Mouse (Mus musculus) brain, embryonic 18.5 days (tissue): Measurements from ENCODE around the gene Mob3a.
"Not testable (repeated sequence)": the region's sequence is repeated elsewhere in the genome, so short reads cannot be mapped to it uniquely, and the experiment has no call there.

ENCODE experiments used
- DNase-seq: peaks from one replicate; pipeline ENCODE4 v3.0.0-alpha.2; 2012; ENCODE audit warnings: low read depth, low spot score

The Mob3a gene

DNA sequence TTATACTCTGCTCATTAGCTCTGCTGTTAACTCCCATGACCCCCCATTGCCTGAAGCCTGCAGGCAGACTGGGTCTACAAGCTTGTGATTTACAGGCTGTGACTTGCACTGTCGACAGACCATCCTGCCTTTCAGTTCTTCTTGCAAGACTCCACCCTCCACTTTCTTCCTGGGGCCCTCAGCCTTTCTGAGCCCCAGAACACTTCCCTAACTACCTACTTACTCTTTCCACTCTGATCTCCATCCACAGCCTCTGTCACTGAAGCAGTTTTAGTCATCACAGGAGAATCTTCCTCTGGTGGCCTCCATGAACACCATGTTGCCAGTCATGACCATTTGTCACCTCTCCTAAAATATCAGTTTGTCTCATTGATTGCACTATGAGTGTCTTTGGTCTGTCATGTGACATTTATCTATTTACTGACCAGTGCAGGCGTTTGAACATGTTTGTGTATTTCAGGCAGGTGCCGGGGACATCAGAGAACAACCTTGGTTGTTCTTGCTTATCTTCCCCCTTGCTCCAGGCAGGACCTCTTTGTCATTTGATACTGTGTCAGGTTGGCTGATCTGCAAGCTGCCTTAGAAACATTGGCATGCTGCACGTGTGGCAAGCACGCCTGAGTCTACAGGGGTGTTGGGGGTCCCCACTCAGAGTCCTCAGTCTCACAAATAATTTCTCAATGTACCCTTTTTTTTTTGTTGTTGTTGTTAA lies 38.1 kb downstream of the Mob3a start:
- no peak for DNase-seq

DNA sequence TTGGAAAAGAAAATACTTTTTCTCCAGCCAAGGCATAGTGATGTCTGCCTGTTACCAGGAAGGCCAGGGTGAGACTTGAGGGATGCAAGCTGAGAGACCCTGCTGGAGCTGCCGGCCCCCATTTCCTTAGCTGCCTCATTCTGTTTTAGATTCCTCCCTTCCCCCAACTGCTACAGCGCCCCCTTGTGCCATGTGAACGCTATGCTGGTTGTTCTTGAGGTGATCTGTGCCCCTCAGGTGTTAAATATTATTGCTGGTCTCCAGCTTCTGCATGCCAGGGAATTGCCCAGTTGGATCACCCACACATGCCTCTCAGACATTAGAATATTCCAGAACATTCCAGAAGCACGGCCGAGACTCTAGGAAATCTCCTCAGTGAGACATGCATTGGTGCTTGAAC lies 40.6 kb downstream of the Mob3a start:
- DNase-seq: no peak

DNA sequence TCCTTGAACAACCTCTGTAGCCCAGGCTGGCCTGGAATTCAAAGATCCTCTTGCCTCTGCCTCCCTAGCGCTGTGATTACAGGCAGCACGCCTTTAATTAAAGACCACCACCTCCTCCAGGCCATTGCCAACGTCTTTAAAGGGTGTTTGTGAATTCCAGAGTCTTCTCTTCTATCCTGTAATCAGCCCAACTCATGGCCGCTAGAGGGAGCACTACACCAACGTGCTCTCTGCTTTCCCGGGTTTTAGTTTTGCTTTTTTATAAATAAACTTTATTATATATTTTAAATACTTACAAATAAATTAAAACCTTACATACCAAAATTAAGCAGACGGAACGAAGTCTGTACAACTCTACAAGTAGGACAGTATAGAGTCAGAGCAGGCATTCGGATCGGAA lies 42.6 kb downstream of the Mob3a start:
- no peak for DNase-seq

DNA sequence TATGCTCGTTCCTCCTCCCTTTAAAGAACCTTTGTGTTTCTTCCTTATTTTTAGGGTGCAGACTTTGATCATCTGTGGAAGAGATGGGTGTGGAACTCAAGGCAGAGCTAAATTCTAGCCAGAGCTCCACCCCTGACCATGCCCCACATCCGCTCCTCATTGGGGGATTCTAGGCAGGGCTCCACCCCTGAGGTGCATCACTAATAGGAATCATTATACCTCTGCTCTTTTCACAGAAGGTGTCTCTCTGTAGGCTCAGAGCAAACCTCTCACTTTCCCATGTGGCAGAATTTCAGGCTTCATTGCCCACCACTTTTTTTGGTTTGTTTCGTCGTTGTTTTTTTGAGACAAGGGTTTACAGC lies 43.0 kb downstream of the Mob3a start:
- no peak for DNase-seq

DNA sequence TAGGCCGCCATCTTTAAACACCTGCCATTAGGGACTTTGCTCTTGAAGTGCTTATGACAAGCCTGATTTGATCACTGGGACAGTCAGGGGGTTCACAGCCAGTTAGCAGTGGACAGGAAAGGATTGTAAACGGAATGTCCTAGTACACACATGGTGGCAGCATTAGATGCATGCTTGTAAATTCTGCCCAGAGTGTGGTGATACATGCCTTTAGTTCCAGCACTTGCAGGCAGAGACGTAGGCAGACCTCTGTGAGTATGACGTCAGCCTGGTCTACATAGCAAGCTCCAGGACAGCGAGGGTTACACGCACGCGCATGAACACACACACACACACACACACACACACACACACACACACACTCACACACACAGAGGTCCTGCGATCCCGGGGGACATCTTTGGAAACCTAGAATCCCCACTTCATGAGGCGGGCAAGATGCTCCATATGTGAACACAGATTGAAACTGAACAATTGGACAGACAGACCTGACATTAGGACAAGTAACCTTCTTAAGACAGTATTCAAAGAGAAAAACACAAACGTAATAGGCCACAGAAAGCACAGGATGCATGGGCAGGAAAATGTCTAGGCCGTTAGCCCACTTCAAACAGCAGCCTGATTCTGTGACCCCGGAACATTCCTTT lies 43.5 kb downstream of the Mob3a start:
- no peak for DNase-seq

DNA sequence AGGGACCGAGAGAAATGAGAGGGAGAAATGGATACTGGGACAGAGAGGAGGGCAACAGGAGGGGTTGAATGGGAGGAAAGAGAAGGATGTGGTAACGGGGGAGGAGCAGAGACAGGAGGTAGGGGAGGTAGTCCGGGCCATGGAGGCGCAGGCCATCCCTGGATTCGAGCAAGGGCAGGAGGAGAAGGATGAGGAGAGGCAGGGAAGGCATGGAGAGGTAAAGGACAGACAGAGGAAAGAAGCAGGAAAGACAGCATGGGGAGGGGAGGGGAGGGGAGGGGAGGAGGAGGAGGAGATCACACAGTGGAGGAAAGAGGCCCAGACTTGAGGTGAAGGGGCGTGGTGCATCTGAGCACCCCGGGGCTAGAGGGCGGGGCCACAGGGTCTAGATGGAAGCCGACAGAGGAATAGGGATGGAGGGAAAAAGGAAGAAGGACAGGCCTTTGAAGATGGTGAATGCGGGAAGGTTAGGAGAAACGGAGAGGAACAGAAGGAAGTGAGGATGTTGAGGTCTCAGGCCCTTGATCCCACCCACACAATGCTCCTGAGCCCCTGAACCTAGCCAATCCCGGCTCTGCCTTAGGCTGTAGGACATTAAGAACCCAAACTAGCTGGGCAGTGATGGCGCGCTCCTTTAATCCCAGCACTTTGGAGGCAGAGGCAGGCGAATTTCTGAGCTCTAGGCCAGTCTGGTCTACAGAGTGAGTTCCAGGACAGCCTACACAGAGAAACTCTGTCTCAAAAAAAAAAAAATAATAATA lies 44.7 kb downstream of the Mob3a start, which contains the start of gene Btbd2:
TSS of gene Btbd2 (minus strand) at position 209 of the 761 bp plus-strand sequence.
- DNase-seq: no peak

DNA sequence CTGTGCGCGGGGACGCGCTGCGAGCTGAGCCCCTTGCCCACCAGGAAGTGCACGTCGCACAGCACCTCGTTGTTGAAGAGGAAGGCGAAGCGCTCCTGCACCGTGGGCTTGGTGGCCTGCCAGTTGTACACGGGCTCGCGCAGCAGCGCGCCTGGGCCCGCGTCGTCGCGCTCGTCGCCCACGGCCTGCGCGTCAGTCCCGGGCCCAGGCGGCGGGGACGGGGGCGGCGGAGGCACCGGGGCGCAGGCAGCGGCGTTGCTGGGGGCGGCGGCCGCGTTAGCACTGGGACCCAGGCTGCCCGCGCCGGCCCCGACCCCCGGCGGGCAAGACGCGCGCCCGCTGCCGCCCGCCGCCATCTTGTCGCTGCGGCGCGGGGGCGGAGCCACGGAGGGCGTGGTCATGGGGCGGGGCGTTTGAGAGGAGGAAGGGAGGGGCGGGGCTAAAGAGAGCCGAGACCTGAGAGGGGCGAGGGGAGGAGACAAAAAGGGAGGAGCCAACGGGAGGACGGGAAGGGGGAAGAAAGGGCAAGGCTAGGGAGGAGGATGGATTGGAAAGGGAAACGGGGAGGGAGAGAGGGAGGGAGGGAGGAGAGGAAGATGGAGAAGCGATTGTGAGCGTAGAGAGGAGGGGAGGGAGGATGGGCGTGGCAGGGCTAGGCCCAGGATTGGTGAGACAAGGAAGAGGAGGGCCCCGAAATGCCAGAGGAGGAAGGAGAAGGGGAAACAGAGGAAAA lies 45.5 kb downstream of the Mob3a start:
- peak; percentile 99 for DNase-seq

DNA sequence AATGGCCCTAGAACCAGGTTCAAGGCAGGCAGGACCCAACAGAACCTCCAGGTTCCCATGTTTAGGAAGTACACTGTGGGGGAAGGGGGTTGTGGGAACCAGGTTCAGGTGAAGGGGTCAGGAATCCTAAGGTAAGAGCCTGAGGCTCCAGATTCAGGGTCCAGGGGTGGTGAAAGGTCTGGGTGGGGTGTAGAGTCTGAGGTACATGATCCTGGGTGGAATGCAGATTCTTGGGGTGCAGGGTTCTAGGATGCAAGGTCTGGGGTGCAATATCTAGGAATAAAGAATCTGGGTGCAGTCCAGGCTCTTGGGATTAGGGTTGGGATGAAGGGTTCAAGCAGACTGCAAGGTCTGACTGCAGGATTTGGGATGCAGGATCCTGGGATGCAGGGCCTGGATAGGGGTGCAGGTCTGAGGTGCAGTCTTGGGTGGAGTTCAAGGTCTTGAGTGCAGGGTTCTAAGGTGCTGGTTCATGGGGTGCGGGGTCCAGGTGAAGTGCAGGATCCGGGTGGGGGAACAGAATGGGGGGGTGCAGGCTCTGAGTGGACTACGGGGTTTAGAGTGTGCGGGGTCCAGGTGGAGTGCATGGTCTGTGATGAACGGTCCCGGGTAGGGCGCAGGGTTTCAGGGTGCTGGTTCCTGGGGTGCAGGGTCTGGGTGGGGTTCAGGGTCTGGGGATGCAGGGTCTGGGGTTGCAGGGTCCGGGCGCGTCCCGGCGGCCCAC lies 46.2 kb downstream of the Mob3a start:
- no peak for DNase-seq

DNA sequence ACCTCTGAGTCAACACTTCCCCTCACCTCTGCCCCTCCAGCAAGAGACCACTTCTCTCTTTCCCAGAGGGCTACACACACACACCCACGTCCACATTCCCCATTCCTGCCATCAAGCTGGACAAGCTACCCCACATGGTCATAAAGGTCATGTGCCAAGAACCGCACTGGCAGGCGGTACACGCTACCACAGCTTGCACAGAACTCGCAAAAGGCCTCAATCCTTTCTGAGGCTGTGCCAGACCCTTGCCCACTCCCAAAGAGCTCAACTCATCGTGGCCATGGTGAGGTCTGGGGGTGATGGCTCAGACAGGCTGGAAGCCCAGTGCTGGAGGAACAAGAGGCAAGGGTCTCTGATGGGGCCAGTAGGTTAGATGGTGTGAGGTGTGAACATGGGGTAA lies 46.9 kb downstream of the Mob3a start:
- DNase-seq: no peak

DNA sequence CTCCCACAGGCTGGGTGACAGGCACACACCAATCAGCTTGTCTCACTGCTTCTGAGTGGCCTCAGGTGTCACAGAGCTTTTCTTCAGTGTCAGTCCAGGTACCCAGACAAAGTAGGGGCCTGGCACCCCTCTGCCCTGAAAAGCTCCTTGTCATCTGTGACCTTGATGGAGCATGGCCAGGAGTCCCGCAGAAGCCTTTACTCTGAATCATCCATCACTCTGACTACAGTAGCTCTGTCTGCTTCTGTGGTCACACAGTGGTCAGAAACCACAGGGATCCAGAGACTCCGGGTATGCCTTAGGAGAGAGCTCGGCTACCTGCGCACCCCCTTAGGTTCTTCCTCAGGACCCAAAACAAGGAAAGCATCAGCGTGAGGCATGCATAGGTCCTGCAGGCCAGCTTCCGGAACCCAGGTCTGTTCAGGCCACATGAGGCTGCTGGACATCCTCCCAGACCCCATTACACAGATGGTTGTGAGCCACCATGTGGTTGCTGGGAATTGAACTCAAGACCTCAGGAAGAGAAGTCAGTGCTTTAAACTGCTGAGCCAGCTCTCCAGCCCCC lies 48.5 kb downstream of the Mob3a start:
- DNase-seq: no peak

DNA sequence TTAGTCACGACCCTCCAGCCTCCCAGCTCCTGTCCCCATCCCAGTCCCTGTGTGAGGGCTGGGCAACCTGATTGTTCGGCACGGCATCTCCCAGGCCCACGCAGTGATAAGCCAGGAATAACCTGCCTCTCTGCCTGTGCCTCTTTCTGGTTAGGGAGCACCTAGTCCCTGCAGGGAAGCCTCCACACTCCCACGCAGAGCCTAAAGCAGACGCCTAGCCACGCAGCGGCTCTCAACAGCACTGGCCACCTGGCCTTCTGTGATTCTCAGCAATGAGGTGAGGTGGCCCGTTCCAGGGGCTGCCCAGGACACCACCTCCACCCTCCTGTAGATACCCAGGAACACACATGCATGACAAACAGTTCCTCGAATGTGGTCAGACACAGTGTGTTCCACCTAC lies 51.4 kb downstream of the Mob3a start:
- no peak for DNase-seq

DNA sequence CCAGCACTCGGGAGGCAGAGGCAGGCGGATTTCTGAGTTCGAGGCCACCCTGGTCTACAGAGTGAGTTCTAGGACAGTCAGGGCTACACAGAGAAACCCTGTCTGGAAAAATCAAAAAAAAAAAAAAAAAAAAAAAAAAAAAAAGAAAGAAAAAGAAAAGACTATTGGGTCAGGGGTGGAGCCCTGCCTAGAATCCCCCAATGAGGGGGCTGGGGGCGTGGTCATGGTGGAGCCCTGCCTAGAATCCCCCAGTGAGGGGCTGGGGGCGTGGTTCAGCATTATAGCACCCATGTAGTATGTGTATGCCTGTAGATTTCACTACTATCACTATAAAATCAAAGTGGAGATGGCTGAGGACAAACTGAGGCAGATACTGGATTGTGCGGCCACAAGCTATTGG lies 51.9 kb downstream of the Mob3a start:
- not testable (repeated sequence) for DNase-seq

DNA sequence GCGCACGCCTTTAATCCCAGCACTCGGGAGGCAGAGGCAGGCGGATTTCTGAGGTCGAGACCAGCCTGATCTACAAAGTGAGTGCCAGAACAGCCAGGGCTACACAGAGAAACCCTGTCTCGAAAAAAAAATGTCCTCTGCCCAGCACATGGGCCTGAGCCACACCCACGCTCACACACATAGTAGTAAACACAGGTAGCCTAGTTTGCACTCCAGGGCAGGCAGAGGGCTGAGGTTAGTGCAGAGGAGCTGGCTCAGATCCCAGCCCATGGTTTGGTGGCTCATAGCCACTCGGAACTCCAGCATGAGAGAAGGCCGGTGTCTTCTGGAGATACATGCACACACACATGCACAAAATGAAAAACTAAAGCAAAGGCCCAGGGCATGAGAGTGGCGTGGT lies 54.8 kb downstream of the Mob3a start:
- no peak for DNase-seq

DNA sequence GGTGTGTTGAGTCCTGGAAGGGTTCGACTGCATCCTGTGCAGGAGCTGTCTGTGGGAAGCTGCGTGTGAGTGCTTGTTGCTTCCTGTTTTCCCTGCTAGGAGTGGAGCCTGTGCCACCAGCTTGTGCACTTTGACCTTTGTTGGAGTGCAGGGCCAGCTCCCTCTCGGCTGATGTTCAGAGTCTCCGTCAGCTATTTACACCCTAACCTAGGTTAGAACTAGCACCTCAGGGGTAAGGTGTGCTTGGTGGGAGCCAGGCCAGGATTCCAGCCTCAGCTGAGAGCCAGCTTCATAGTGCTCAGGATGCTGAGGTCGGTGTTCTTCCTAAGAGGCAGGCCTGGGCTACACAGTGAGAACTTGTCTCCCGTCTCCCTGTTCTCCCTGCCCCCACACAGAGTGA lies 66.4 kb downstream of the Mob3a start:
- DNase-seq: no peak
